ENCODE assay signal across 24 mouse cellular contexts in the genomic region with DNA sequence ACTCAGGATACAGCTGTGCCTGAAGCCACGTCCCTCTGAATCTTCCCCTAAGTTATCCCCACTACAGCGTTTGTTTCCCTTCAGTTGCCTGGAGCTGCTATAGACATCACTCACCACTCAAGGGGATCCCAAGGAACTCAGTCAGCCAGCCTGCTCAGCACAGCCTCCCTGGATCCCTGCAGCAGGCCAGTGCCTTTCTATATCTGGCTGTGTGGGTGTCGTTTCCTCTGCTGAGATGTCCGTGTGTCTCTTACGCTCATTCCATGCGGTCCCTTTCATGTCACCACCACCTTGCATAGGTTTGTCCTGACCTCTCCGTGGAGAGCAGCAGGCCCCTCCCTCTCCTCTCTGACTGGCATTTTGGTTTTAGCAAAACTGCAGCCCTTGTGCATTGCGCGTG.
"Had no signal": no experiment of that assay in that cellular context is flagged by ENCODE, and none has a peak within 500 bp of the region (broad histone marks: within the 10 kb centered on the region; RNA-seq: fewer than 3 reads in every experiment).

No protein-coding gene starts in this region.

- H3K4me1 ChIP-seq: heart, embryonic 10.5 days; heart, embryonic 12.5 days; intestine, embryonic 15.5 days; limb, embryonic 10.5 days; limb, embryonic 12.5 days; liver, embryonic 13.5 days had no signal

- ATAC-seq: hindbrain, embryonic 16.5 days; inflammation-experienced regulatory T-cells, adult 6 months; intestine, embryonic 15.5 days; intestine, postnatal 0 days had no signal

- H3K27ac ChIP-seq: gastrocnemius, adult 2 months; heart, embryonic 10.5 days; hindbrain, embryonic 10.5 days; hindbrain, embryonic 12.5 days; hindbrain, embryonic 14.5 days; intestine, embryonic 15.5 days; layer of hippocampus, adult 2 months; limb, embryonic 10.5 days; limb, embryonic 12.5 days; liver, embryonic 13.5 days had no signal

- H3K4me3 ChIP-seq: gastrocnemius, adult 2 months; heart, embryonic 10.5 days; heart, embryonic 12.5 days; hindbrain, embryonic 10.5 days; hindbrain, embryonic 12.5 days; intestine, embryonic 15.5 days; layer of hippocampus, adult 2 months; limb, embryonic 10.5 days; limb, embryonic 12.5 days; liver, embryonic 13.5 days had no signal

- DNase-seq: gastrocnemius, adult 2 months; gastrocnemius, postnatal 10 days; gastrocnemius, postnatal 25 days; heart, adult 18-20 months; heart, postnatal 10 days; heart, postnatal 4 days; kidney, adult 18-20 months; kidney, adult 8-10 months; kidney, postnatal 10 days; kidney, postnatal 4 days; liver; liver, embryonic 13.5 days had no signal
